Mouse (Mus musculus) heart, postnatal 4 days (tissue): ENCODE measurements at regions not wholly inside any gene's neighbourhood (a gene's known extent, or its start where the extent isn't known, plus 50 kb on each side); places are given as distances from the start of the nearest gene placed in this dataset.

Experiments used
- DNase-seq: peaks from one replicate; pipeline ENCODE4 v3.0.0; 2021

DNA sequence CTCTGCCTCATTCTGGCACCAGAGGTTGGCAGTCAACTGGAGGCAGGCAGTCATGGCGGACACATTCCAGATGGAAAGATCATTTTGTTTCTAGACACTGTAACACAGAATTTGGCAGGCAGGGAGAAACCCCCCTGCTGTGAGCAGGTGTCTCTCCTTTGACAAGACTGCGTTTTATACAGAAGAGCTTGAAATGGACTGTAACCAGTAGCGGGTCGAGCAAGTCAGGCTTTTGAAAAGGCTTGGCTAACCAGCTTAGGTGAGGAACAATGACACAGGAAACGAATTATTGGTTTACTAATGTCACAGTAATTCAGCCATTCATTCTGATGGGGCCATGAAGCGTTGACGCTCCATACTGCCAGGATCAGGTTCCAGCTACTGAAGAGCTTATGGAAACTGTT is 275.3 kb upstream of the Slc24a5 start:
- no peak for DNase-seq

DNA sequence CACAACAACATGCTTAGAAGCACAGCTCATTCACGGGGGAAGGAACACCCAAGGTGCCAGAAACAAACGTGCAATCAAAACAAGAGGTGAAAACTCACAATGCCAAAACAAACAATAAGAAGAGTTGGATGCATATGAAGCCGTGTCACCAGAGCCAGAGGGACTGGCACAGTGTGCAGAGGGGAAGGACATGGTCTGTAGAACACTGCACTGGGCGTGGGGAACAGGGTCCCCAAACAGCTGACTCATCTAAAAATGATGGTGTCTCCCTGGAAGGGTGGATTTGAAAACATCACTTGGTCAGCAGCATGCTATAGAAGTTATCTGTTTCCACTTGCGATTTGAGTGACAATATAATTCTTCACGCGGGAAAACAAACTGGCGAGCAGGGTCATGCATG is 256.2 kb upstream of the Slc24a5 start:
- DNase-seq = no peak

DNA sequence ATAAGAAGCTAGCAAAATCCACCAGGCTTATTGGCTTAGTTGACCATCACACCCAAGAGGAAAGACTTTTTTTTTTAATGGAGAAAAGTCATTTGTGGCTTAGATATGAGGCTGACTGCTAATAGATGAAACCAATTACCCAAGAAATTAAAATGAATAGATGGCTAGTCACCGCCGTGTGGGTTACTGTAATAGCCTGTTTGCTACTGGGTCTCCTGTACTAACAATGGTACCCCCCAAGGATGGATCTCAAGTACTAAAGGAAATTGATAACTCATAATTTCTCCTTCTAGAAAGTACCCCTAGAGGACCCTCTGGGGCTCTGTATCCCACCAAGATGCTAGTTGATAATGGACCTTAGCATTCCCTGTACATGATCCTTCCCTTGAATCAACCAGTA is 251.1 kb upstream of the Slc24a5 start:
- no peak for DNase-seq

DNA sequence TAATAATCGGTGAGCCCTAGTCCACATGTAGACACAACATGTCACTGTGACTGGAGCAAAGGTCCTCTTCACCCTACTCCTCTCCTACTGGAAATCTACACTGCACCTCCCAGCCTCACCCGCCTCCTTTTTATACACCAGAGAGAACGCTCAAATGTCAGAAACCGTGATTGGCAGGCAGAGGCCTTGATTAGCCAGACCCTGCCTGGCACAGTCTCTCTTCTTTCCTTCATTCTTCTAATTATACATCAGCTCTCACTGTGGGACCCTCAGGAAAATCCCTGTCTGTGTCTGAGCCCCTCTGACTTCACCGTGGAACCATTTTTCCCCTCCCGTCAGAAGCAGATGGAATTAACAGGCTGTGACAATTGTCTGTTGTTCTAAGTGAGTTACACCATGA is 248.1 kb upstream of the Slc24a5 start:
- DNase-seq = no peak

DNA sequence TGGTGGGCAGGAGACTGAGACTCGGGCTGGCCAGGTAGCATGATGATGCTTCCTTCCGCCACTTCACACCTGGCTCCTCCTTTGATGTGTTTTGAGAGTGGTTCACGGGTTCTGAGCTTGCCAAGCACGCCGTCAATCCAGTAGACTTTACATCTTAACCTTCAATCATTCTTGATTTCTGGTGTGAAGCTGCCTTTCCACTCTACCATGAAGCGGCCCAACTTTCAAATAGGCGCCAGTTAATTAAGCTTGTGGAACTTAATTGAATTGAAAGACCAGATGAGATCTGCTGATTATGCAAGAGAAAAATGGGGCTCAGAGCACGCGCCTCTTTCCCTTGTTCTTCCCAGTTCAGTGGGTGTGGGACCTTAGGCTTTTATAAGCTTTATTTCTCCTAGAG is 247.1 kb upstream of the Slc24a5 start:
- no peak for DNase-seq

DNA sequence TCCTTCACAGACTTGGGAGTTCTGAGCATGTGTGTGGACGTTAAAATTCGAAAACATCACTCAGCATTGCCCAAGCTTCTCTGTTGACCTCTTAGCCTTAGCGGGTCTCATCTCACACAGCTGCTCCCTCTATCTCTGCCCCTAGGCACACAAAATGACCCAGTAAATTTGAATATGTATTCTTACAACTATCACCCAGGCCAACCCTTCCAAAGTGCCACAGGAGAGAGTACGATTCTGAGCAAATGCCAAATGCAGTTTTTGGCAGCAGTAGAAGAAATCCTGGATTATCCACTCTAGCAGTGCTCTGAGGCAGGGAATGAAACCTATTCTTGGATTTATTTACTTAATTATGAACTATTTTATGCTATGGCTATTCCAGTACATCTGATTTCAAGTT is 246.6 kb upstream of the Slc24a5 start:
- no peak for DNase-seq

DNA sequence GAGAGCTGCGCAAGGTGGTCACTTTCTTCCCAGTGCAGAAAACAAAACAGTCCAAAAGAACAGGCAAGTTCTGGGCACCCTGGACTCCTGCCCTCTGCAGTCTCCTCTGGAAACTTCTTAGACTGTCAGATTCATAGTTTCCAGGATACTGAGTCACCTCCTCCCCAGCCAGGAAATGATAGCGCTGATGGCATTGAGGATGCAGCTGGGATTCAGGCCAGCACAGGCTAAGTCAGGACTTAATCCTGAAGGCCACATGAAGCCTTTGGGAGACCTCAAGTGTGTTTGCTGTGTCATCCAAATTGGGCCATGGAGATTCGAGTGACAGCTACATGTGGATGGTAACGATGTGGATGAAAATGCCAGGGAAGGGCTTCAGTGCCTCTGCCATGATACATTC is 219.1 kb upstream of the Slc24a5 start:
- DNase-seq = peak; percentile 58

DNA sequence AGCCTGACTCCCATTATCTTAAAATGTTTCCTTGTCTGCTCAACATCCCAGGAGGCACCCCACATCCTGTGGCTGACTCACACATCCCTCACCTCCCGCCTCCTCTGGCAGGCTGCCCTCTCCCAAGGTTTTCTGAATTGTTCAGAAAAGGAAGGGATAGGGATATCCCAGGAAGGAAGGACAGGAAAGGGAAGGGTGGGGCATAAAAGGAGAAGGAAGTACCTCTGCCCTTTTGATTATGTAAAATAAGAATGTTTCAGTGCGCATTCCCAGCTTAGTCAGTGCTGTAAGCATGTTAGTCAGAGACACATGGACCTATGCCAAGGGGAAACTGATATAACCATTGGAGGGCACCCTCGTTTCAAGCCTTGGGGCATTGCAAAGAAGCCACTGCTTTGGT is 209.4 kb upstream of the Slc24a5 start:
- DNase-seq = peak; percentile 89

DNA sequence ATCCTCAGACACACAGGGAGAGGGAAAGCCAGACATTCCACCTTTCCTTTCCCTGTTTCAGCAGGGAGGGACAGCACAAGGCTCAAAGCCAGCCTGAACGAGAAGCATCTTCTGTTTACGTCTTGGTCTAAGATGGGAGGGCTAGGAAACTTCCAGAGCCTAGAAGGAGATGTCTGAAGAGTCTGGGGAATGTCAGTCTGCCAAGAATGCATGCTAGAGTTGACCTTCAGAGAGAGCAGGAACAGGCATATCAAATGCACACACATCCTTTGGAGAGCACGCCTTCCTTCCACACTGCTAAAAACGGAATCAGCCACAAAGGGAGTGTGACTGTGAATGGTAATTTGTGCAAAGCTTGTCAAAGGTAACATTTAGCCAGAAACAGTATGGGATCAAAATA is 179.7 kb upstream of the Slc24a5 start:
- DNase-seq = peak; percentile 7

DNA sequence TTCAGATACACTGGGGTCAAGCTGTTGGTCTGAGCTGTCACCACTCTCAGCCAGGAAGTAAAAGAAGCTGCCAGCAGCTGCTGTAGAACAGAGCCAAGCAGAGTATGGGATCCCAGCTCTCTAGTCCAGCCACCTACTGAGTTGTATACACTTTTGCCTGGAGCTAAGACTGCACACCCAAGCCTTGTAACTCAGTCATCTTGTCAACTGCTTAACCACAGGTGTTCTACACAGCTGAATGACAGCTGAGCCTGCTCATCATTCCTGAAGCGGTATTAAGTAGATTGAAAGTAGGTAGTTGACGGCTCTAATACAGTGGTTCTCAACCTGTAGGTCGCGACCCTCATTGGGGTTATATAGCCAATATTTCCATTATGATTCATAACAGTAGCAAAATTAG is 172.9 kb upstream of the Slc24a5 start:
- no peak for DNase-seq

DNA sequence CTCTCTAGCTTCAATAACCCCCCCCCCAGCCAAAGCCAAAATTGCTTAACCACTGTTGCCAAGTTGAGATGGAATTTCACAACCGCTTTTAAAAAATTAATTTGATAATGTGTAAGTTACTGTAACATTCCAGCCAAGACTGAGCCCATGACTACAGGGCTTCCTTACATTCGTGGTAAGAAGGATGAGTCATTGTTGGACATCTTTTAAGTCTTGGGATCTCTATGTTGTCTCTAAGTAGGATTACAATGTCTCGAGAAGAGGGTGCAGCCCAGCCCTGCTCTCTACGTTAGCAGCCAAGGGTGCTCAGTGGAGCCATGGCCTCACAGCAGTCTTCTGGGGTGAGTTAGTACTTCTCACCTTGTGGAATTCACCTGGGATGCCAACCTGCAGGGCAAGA is 164.4 kb upstream of the Slc24a5 start:
- DNase-seq = no peak

DNA sequence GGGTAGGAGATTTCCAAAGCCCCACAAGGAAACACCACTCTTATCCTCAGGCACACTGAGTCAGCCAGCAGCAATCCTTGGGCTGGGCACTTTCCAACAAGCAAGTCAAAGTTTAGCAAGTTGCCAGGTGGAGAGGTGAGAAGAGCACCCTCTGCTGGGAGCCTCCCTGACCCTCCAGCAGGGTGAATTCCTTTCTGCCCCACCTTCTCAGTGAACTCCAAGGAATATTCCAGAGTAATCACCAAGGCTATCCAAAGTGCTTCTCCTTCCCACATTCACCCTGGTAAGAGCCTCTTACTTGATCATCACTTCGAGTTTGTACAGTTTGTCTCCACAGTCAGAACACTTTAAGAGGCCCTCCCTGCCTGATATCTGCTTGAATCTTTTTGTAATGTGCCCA is 162.8 kb upstream of the Slc24a5 start:
- DNase-seq = peak; percentile 29

DNA sequence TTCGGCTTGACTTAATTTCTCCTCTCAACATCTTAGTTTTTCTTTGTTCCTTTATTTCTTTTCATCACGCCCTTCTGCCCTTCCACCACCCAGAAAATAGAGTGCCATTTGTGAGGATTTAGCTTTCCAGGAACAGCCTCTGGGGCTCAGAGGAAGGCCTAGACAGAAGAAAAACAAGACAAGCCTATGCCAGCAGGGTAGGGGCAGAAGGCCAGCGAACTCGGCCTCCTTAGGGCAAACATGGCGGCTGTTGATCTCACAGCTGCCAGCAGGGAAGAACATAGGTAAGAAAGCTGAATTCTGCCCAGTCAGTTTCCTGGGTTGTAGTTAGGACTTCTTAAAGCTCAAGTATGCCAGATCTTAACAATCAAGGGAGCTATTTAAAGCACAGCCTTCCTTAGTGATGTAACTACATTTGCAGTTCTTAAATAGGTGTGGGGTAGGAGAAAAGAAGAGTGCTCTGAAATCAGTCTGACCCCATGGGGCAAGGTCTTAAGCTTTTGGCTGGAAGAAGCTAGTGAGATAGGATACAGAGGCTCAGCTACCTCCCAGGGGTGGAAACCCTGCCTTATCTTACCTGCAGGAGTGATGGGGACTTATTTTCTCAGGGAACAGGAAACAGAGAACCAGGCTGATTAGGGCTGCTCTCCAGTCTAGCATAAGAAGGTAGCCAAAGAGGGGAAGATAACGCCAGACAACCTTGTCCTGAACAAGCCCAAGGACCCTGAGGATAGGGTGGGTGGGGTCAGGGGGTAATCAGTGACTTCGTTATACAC is 148.8 kb upstream of the Slc24a5 start:
- DNase-seq = no peak

DNA sequence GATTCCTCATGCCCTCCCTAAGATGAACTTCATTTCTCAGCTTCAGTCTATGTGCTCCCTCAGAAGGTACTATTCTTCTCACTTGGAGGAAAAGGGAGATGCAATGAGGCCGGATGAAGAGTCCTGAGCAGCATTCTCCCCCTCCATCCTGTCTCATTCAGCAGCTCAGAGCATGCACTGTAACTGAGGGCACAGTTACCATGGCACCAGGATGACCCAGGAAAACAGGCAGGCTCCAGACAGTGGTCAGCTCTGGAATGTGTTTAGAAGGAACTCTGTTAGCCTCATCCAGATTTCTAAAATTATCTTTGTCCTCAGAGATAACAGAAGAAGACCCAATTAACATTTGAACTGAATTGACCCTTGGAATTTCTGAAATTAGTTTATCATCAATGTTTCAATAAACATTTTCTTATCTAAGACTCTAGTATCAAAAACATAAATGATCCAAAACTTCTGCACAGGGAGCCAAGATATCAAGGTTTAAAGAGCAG is 148.1 kb upstream of the Slc24a5 start:
- DNase-seq = no peak

DNA sequence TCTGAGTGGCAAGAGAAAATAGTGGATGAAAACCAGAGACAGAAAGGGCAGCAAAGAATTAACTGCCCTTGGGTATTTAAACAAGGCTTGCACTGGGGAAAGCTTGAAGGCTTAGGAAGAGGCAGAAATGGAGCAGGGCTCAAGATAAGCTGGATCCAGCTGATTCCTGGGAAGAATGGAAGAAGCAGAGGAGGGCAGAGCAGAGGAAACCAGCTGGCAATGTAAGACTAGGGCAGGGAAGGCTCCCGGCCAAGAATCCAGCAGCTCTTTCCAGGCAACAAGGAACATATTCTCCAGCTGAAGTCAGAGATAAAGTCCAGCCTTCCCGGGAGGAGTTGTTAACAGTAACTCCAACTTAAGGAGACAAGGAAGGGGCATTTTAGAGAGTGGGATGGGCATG is 147.7 kb upstream of the Slc24a5 start:
- DNase-seq = peak; percentile 56

DNA sequence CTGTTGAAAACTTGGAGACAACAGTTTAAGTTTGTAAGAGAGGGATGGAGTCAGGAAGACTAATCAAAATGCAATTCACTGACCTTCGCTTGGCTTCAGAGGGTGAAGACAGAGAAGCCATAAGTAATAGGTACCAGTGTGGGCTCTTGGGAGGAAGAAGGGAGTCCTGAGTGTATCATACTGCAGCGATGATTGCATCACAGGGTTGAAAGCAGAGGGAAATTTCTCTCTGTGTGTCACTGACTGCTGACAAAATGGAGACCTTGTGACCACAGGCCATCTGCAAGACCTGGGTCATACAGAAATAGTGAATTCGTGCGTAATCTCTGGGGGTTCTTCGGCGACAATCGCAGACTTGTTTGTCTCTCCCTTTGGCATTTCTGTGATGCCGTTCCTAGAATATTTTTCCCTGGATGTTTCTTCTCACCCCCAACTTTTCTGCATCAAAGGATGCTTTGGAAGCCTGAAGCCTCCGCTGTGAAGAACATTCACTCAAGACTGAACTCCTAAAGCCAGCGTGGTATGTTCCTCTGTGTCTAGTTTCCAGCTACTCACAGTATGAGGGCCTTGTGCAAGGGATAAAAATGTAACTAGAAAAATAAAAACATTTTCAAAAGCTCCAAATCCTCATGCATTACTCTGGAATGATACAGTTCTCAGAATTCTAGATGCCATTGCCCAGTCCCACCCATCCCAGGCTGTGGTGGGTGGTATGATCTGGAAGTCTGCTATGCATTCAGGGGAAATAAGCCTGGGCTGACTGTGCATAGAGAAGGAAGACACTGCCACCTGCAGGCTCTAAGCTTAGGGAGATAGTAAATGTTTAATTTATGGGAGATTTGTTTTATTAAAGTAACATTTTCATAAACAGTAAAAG is 139.8 kb upstream of the Slc24a5 start:
- DNase-seq = peak; percentile 75

DNA sequence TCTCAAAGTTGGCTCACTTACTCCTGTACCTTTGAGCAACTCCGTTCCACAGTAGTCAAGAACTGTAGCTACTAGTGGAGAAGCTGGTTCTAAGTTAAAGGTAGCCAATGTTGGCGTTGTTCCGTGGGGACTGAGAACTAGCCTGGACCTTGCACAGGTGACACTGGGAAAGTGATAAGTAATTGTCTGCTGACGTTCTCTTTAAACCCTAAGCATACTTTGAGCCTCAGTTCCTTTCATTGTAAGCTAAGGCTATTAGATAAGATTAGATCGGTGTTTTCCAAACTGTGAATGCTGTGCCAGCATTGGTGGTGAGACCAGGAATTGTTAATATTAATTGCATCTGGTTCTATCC is 139.2 kb upstream of the Slc24a5 start:
- DNase-seq = no peak

DNA sequence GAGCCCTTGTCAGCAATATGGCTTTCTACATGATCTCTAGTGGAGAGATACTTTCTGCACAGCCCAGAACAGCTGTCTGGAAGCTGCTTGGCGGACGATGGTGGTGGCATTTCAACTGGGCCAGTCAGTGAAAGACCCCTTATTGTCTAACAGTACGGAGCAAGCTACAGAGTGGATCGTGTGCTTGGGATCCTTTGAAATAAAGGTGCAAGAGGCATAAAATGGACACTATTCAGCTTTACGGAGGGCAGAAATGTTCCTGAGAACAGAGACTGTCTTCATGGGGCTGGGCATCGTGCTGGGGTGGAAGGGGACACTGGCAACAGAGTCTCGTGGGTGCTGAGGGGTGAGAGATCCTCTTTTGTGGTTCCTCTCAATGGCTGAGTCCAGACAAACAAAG is 137.2 kb upstream of the Slc24a5 start:
- DNase-seq = no peak

DNA sequence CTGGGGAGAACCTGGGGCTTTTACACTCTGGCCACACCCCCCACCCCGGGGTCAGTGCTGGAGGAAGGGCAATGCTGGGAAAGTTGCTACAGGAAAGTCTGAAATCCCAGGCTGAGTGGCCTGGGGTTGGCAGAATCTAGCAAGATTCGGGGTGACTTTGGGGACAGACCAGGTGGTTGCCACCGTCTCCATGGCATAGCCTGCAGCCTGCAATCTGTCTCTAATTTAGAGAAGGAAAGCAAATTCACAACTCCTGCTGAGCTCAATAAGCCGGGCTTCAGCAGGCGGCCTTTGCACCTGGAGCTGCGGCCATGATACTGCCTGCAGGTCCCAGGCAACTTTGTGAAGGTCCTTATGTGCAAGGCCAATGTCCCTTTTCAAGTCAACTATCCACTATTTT is 135.4 kb upstream of the Slc24a5 start:
- DNase-seq = no peak

DNA sequence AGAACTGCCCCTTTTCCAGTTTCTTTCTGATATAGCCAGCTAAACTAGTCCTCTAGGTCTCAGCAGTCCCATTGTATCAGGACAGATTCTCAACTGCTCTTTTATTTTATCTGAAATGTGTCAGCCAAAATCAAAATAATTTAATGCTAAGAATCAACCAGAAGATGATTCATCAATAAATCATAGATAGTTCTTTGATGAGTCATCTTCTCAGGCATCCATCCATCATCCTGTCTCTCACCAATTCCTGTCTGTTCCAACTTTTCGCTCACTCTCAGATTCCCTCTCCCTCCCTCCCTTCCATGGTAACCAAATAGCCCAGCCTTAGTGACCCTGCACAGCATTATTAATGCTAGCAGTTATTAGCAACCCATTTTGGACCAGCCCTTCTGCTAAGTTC is 134.0 kb upstream of the Slc24a5 start:
- DNase-seq = no peak

DNA sequence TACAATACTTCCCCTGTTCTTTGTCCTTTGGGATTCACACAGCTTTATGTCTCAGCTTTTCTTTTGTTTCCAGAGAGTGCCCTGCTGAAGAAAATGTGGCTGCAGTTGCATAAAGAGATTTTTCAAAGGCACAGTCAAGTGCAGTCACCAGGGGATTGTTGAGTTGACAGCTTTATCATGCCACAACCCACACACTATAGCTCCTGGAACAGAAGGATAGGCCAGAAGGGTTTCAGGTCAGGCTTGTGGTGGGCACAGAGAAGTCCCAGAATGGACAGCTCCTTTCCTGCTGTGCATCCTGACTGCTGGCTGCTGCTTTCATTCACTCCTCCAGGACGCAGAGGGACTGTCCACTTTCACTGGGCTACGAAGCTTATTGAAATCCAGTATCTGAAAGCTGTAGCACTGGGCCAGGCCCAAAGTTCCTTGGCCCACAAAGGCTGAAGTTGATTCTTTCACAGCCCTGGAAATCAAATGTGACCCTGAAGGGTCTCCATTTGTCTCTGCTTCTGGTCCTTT is 119.6 kb upstream of the Slc24a5 start:
- DNase-seq = no peak

DNA sequence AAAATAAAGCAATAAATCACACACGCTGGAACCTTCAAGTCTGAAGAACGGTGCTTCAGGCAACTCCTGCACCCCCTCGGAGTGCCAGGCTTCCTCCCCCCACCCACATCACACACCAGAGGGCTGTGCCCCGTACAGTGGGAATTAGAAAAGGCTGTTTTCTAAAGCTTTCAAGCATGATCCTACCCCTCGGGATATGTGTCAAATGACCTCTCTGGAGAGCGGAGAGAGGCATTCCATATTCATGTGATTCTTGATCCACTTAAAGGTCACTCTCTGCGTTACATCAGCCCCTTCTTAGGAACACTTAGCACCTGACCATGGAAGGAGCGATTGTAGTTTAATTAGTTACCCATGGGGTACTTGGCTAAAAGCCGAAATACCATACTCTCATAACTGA is 119.1 kb upstream of the Slc24a5 start:
- no peak for DNase-seq

DNA sequence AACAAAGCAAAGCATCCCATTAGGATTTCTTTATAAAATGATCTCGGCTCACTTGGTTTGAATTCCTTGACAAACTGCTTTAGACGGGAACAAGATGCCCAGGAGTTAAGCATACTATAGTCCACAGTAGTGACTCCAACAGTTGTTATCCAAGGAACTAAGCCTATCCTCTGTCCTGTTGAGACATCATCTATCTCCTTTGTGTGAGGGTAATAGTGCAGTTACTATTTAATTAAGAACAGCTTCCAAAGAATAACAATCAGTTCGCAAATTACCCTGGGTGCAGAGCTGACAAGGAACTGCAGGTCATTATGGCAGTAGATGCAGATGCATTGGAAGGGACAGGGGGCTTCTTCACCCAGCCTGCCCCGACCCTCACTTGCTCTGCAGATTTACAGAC is 115.7 kb upstream of the Slc24a5 start:
- DNase-seq = no peak

DNA sequence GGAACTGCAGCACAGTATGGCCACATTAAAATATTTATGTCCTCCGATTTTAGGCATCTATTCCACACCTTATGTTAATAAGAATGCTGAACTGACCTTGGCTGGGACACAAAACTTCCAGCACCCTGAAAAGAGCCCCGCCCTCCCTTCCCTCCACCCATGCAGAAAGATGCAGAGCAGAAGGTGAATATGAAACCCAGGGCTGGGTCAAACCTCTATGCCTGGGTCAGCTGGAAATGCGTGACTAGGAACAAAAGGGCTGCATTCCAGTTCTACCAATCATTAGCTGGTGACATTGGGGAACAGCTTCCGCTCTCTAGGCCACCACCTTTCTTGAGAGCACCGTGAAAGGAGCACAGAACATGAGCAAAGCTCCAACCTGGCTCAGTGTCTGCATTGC is 114.9 kb upstream of the Slc24a5 start:
- DNase-seq = no peak
